Mouse (Mus musculus): ENCODE measurements around the gene Poc1b.

DNA sequence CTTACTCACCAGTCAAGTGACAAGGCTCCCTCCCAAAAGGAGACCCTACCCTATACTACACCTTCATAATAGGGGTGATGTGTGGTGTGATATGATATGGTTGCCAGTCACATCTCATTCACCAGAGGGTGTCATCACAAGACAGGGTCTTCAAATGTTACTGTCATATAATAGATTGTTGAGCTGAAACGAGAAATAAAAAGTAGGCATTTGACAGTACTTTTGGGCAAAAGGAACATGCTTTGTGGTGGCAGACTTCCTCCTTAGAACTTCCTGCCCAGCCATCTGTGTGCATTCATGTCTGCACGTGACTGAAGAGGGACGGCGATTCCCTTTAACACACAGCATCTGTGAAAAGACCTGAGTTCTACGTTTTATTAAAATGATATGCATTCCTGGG is 75.3 kb downstream of the Poc1b start:
- TF ChIP-seq POLR2A (IDR thresholded peaks at IDR 0.05; ENCODE audit: borderline replicate concordance, extremely low read depth, insufficient read depth, insufficient read length, poor library complexity, severe bottlenecking) (no peak), CTCF (IDR thresholded peaks at IDR 0.05; ENCODE audit: borderline replicate concordance, extremely low read depth, insufficient read depth, insufficient read length) (no peak)

Data from brain, embryonic 14.5 days (tissue).